Comparison of ENCODE assay signal across 24 mouse cellular contexts in genomic region chr19:21866094-21866493, GRCm38 (mm10).
"Had no signal": no experiment of that assay in that cellular context is flagged by ENCODE, and none has a peak within 500 bp of the region (broad histone marks: within the 10 kb centered on the region; RNA-seq: fewer than 3 reads in every experiment).

No protein-coding gene starts in this region.

- H3K9ac ChIP-seq: limb, embryonic 13.5 days; liver, embryonic 14.5 days; liver, postnatal 0 days; lung, embryonic 15.5 days; midbrain, embryonic 12.5 days; midbrain, embryonic 15.5 days; neural tube, embryonic 12.5 days; neural tube, embryonic 15.5 days had no signal

- ATAC-seq: liver, postnatal 0 days; midbrain, embryonic 15.5 days had no signal

- H3K36me3 ChIP-seq: limb, embryonic 10.5 days; limb, embryonic 13.5 days; lung, embryonic 15.5 days; midbrain, embryonic 15.5 days; neural tube, embryonic 15.5 days had no signal

- H3K27ac ChIP-seq: kidney, postnatal 0 days; layer of hippocampus, adult 2 months; limb, embryonic 10.5 days; limb, embryonic 13.5 days; liver, embryonic 14.5 days; lung, embryonic 15.5 days; midbrain, embryonic 12.5 days; midbrain, embryonic 15.5 days; neural tube, embryonic 12.5 days; neural tube, embryonic 15.5 days; stomach, postnatal 0 days had no signal

- H3K9me3 ChIP-seq: limb, embryonic 10.5 days; limb, embryonic 13.5 days; lung, embryonic 15.5 days; megakaryocyte, embryonic 14.5 days; midbrain, embryonic 12.5 days; midbrain, embryonic 15.5 days; neural tube, embryonic 12.5 days; neural tube, embryonic 15.5 days had no signal

- H3K4me2 ChIP-seq: limb, embryonic 13.5 days; lung, embryonic 15.5 days; midbrain, embryonic 12.5 days; midbrain, embryonic 15.5 days; neural tube, embryonic 12.5 days; neural tube, embryonic 15.5 days had no signal

- H3K4me1 ChIP-seq: limb, embryonic 13.5 days; lung, embryonic 15.5 days; midbrain, embryonic 12.5 days; midbrain, embryonic 15.5 days; neural tube, embryonic 12.5 days; neural tube, embryonic 15.5 days had no signal

- DNase-seq: kidney, postnatal 25 days; layer of hippocampus, adult 9-11 months; liver; liver, postnatal 0 days; lung, postnatal 10 days; lung, postnatal 36 days; right cerebral cortex, adult 18-20 months; right cerebral cortex, postnatal 14 days; right cerebral cortex, postnatal 4 days; thymus, adult 2 months; thymus, postnatal 14 days; thymus, postnatal 4 days had no signal

- H3K27me3 ChIP-seq: limb, embryonic 13.5 days; lung, embryonic 15.5 days; megakaryocyte, embryonic 14.5 days; midbrain, embryonic 12.5 days; midbrain, embryonic 15.5 days; neural tube, embryonic 12.5 days; neural tube, embryonic 15.5 days had no signal

- H3K4me3 ChIP-seq: layer of hippocampus, adult 2 months; limb, embryonic 10.5 days; limb, embryonic 13.5 days; lung, embryonic 15.5 days; megakaryocyte, embryonic 14.5 days; midbrain, embryonic 12.5 days; midbrain, embryonic 15.5 days; neural tube, embryonic 12.5 days; neural tube, embryonic 15.5 days had no signal
